Mouse (Mus musculus) lung, embryonic 16.5 days (tissue): ENCODE results near the gene Nr0b2. TPM values are rescaled to one million over a fixed set of nuclear protein-coding genes. Genes with fewer than 3 reads are reported as not detected.
"Not testable (repeated sequence)": the region's sequence is repeated elsewhere in the genome, so short reads cannot be mapped to it uniquely, and the experiment has no call there.

Experiments used
- ATAC-seq: fragments of 200-750 bp; cut with Nextera tagmentation; 2 replicates; pipeline ENCODE4 v1.8.0; 2017; ENCODE audit warnings: low read depth, mild to moderate bottlenecking, moderate library complexity
- H3K27ac ChIP-seq: fragments of 300-500 bp; sonication (generic); 2 replicates; pipeline ENCODE4 v1.5.1; 2014; ENCODE audit warnings: mild to moderate bottlenecking, control low read depth, low read length
- H3K27me3 ChIP-seq: fragments of 300-500 bp; sonication (generic); 2 replicates; pipeline ENCODE4 v1.6.1; 2014; ENCODE audit warnings: low read depth, low read length, mixed read lengths; ENCODE audit not compliant: control insufficient read depth, insufficient read depth
- H3K36me3 ChIP-seq: fragments of 300-500 bp; sonication (generic); 2 replicates; pipeline ENCODE4 v1.6.1; 2014; ENCODE audit warnings: low read length; ENCODE audit not compliant: control insufficient read depth, insufficient read depth
- H3K4me1 ChIP-seq: fragments of 300-500 bp; sonication (generic); replicated peaks from 2 replicates; pipeline ENCODE4 v1.6.1; 2014; ENCODE audit warnings: low read length, mixed read lengths; ENCODE audit not compliant: control insufficient read depth, insufficient read depth
- H3K4me2 ChIP-seq: fragments of 300-500 bp; sonication (generic); 2 replicates; pipeline ENCODE4 v1.6.1; 2014; ENCODE audit warnings: low read depth, low read length, control low read depth
- H3K4me3 ChIP-seq: fragments of 300-500 bp; sonication (generic); 2 replicates; pipeline ENCODE4 v1.5.1; 2014; ENCODE audit warnings: mild to moderate bottlenecking, low read length, control low read depth
- H3K9ac ChIP-seq: fragments of 300-500 bp; sonication (generic); 2 replicates; pipeline ENCODE4 v1.6.1; 2014; ENCODE audit warnings: low read length, control low read depth
- H3K9me3 ChIP-seq: fragments of 300-500 bp; sonication (generic); 2 replicates; pipeline ENCODE4 v1.6.1; 2016; ENCODE audit warnings: low read length; ENCODE audit not compliant: control insufficient read depth
- WGBS: fragments of 180-500 bp; shearing (Covaris S2); extraction: QIAGEN DNeasy Blood & Tissue Kit; methylation state at CpG from one replicate; pipeline ENCODE4 v1.1.7; 2014; 5-methylcytosine and 5-hydroxymethylcytosine counted together
- polyA plus RNA-seq: library from polyadenylated mRNA; unstranded; fragments of >200 nt; fragmentation: Nextera tagmentation; extraction: Ambion mirVana; gene quantifications from 2 replicates; pipeline ENCODE4 v1.2.1, GENCODE M21; 2015

Gene Nr0b2
- polyA plus RNA-seq = 0.57 and 0.62 TPM in 2 replicates

DNA sequence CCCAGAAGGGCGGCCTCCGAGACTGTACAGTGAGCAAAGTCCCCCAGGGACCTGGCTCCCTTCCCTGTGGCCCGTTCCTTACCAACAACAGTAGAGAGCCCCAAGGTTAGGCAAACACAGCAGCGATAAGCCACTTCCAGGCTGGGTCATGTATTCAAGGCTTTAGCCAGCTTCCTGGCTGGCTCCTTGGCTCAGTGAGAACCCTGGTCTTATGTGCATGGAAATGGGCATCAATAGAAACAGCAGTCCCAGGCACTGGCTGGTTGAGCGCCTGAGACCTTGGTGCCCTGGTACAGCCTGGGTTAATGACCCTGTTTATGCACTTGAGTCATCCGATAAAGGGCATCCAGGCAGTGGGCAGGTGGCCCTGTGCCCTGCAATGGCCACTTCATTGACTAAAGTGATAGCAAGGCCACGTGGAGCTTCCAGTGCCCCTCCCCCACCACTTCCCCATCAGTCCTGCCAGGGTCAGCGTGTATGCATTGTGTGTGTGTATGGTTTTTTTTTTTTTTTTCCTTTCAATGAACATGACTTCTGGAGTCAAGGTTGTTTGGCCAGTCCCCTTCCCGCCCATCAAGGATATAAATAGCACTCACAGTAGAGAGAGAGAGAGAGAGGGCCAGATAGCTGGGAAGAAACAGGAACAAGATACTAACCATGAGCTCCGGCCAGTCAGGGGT, at the start of gene Nr0b2:
Nr0b2 (plus strand) TSS at position 609 of the 680 bp plus-strand sequence.
- Histone ChIP-seq H3K4me1 (no peaks in the 10 kb centered on the region), H3K36me3 (no peaks in the 10 kb centered on the region), H3K4me2 (no peak within 1 kb of the TSS), H3K9me3 (no peaks in the 10 kb centered on the region), H3K4me3 (no peak within 1 kb of the TSS), H3K27ac (no peak within 1 kb of the TSS), H3K9ac (no peak within 1 kb of the TSS), H3K27me3 (no peaks in the 10 kb centered on the region; the same call in 1 of the 2 replicates)
- ATAC-seq = no peak
- 46% methylated on average over 10 of the region's 10 CpGs for WGBS

DNA sequence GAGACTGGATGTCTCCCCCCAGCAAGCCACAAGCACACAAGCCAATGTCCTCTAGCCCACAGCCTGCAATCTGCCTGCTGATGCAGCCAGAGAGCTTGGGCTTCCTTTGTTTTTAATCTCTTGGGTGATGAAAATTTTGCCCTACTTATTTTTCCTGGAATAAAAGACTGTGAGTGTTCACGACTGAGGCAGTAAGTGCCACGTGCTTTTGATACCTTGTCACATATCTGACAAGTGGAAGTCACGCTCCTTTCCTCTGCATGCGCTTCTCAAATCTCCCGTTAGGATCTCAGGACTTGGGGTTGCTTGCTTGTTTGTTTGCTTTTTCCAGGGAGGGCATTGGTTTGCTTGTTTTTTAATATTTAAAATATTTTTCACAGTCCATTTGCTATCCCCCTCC, 48.9 kb upstream of the Nr0b2 start:
- WGBS = 35% methylated on average over 5 of the region's 5 CpGs
- no peak for ATAC-seq
- H3K9ac ChIP-seq = no peak overlapping the region
- no peaks in the 10 kb centered on the region for H3K9me3 ChIP-seq
- H3K36me3 ChIP-seq = no peaks in the 10 kb centered on the region
- no peak overlapping the region for H3K4me3 ChIP-seq
- H3K4me1 ChIP-seq = no peaks in the 10 kb centered on the region
- no peak overlapping the region for H3K27ac ChIP-seq
- no peak overlapping the region for H3K4me2 ChIP-seq
- peaks cover 37% of the 10 kb centered on the region for H3K27me3 ChIP-seq

DNA sequence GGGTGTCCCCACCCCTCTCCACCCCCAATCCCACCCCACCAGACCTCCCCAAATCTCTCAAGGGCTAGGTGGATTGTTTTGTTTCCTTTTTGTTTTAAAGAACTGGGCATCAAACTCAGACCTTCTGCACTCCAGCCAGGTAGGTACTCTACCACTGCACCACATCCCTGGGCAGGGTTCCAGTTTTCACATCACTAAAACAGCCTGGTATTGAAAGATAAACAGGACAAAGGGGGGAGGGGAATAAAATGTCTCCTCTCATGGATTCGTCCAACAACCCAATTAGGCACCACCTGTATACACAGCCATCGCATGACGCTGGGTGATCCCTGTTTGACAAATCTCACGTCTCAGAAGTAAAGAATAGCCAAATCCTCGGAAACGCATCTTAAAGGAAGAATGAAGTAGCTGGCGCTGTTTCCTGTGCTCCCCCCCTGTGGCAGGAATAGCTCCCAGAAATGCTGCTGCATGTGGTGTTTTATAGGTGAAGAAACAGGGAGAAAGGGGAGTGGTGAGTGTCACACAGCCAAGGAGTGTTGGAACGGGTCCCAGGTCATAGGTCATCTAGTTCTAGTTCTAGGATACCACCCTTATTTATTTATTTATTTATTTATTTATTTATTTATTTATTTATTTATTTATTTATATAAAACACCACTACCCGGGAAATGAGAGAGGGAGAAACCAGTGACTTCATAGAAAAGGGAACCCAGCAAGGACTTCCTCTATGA, 48.3 kb upstream of the Nr0b2 start:
- no peak overlapping the region for H3K4me3 ChIP-seq
- no peaks in the 10 kb centered on the region for H3K36me3 ChIP-seq
- H3K9ac ChIP-seq = no peak overlapping the region
- ATAC-seq = no peak
- peaks cover 32% of the 10 kb centered on the region for H3K27me3 ChIP-seq
- H3K9me3 ChIP-seq = no peaks in the 10 kb centered on the region
- no peak overlapping the region for H3K27ac ChIP-seq
- no peak overlapping the region for H3K4me2 ChIP-seq
- WGBS = 41% methylated on average over 9 of the region's 9 CpGs
- no peaks in the 10 kb centered on the region for H3K4me1 ChIP-seq

DNA sequence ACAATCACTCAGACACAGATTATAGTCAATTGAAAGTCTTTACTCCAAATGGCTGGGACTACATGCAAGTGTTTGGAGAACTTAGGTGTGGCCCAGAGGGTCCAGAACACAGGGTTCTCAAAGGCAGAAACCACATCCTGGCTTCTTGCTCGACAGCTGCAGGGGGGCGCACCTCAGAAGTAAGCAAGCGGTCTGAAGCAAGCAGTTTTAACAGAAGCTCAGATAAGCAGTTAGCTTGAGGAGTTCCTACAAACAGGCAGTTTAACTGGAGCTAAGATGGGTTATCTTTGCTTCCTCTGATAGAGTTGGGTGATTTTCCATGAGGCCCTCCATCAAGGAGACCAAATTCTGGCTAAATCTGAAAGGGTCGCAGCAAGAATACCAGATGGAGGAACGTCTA, 46.6 kb upstream of the Nr0b2 start:
- no peaks in the 10 kb centered on the region for H3K4me1 ChIP-seq
- WGBS = 63% methylated on average over 5 of the region's 5 CpGs
- H3K4me3 ChIP-seq = no peak overlapping the region
- no peak overlapping the region for H3K9ac ChIP-seq
- peaks cover 16% of the 10 kb centered on the region for H3K27me3 ChIP-seq
- no peaks in the 10 kb centered on the region for H3K9me3 ChIP-seq
- H3K27ac ChIP-seq = no peak overlapping the region
- H3K36me3 ChIP-seq = no peaks in the 10 kb centered on the region
- ATAC-seq = no peak
- no peak overlapping the region for H3K4me2 ChIP-seq

DNA sequence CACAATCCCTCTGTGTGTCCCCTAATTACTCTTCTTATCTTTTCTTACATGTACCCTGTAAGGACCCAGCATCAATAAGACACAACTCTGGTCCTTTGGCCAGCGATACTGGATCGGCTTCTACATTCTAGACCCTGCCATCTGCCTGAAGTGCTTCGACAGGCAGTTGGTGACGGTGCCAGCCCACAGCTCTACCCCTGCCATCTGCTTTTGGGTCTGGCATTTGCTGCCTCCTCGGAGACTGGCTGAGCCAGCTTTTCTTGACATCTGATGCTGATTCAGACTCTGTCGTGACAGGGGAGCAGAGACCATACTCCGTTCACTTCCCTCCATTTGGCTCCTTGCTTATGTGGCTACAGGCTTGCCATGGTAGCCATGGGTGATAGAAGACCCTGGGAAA, 44.2 kb upstream of the Nr0b2 start:
- Histone ChIP-seq H3K9ac (no peak overlapping the region), H3K27me3 (peaks cover 9% of the 10 kb centered on the region), H3K4me1 (no peaks in the 10 kb centered on the region), H3K9me3 (no peaks in the 10 kb centered on the region), H3K4me3 (no peak overlapping the region), H3K27ac (no peak overlapping the region), H3K4me2 (no peak overlapping the region), H3K36me3 (no peaks in the 10 kb centered on the region)
- 68% methylated on average over 7 of the region's 7 CpGs for WGBS
- no peak for ATAC-seq

DNA sequence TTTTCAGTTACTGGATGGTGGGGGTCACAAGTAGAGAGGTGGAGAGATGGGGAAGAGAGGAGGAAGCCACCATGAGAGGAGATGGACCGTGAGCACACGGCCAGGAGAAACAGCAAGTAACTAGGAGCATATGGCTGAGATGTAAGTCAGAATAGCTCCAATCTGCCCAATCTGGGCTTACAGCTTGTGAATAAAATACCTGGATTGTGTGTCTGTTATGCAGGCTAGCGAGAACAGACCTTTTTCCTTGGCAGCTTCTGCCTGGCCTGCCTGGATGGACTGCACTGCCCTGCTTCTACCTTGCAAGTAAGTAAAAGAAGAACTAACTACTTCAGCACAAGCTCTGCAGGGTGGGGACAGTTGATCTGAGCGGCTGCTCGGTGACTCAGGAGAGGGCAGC, 42.1 kb upstream of the Nr0b2 start:
- Histone ChIP-seq H3K4me1 (no peaks in the 10 kb centered on the region), H3K36me3 (no peaks in the 10 kb centered on the region), H3K9me3 (no peaks in the 10 kb centered on the region), H3K4me2 (no peak overlapping the region), H3K4me3 (no peak overlapping the region), H3K27ac (no peak overlapping the region), H3K27me3 (peaks cover 4% of the 10 kb centered on the region), H3K9ac (no peak overlapping the region)
- 69% methylated on average over 5 of the region's 5 CpGs for WGBS
- ATAC-seq = no peak

DNA sequence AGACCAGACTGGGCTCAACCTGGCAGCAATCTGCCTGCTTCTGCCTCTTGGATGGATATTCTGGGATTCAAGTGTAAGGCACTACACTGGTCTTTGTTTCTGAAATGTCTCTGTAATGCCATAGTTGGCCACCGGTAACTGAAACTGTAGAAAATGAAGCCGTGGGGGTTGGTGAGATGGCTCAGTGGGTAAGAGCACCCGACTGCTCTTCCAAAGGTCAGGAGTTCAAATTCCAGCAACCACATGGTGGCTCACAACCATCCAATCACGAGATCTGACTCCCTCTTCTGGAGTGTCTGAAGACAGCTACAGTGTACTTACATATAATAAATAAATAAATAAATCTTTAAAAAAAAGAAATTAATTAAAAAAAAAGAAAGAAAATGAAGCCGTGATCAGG, 40.7 kb upstream of the Nr0b2 start:
- H3K9ac ChIP-seq, ATAC-seq: not testable (repeated sequence)
- WGBS = 51% methylated on average over 4 of the region's 5 CpGs

DNA sequence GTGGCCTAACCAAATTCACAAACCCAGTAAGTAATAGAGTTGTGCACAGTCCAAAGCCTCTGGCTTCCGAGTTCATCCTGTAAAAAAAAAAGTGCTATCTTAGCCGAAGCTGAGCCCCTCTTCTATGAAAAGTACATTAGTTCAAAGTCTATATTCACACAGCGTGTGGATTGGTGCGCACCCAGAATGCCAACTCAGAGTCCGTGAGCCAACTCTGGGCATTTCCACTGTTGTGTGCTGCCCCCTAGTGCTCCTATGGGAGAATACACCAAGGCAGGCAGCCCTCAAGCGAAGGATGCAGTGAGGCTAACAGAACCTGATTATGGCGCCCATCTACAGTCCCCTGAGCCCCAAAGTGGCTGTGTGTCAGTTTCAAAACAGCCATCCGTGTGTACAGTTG, 40.2 kb upstream of the Nr0b2 start:
- Histone ChIP-seq H3K9me3 (no peaks in the 10 kb centered on the region), H3K4me2 (no peak overlapping the region), H3K9ac (no peak overlapping the region), H3K4me3 (no peak overlapping the region), H3K27ac (no peak overlapping the region), H3K4me1 (no peaks in the 10 kb centered on the region), H3K27me3 (no peaks in the 10 kb centered on the region; the same call in 1 of the 2 replicates), H3K36me3 (no peaks in the 10 kb centered on the region)
- peak; percentile 74 for ATAC-seq
- WGBS = 8% methylated on average over 8 of the region's 8 CpGs

More for the DNA sequence above, 40.7 kb upstream of the Nr0b2 start:
- not testable (repeated sequence) for H3K36me3 ChIP-seq, H3K4me1 ChIP-seq, H3K4me2 ChIP-seq, H3K9me3 ChIP-seq, H3K27me3 ChIP-seq, H3K4me3 ChIP-seq, H3K27ac ChIP-seq

DNA sequence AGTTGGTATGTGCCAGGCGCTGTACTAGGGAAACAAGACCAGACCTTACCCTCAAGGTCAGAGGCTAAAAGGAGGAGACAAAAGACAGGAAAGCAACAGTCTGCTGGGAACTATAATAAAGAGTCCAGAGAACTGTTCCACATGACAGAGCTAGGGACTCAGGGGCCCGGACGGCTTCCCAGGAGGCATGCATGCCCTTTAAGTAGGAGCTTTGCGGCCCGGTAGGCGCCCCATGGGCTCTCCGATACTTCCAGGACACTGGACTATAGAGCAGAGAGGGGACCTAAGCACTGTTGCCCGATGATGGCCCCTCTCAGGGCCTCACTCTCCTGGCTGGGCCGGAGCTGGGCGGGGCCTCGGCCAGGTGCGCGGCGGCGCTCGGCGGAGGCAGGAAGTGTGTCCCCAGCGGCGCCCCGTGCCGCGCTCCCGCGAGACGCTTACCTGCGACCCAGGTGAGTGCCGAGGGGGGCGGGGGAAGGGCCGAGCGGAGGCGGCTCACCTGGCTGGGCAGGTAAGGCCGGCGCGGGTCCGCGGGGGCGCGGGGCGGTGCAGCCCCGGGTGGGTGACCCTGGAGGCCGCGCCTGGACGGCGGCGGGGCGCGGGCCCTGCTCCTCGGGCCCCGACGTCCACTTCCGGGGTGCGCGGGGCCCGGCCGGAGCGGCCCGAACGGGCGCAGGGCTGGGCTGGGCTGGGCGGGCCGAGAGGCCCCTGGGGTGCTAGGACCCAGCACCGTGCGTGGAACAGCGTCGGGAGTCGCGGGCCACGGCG, 34.4 kb upstream of the Nr0b2 start, which contains the start of gene Kdf1:
Kdf1 (plus strand) TSS at position 363 of the 768 bp plus-strand sequence.
- H3K9me3 ChIP-seq = no peaks in the 10 kb centered on the region
- peaks cover 5% of the 10 kb centered on the region for H3K4me1 ChIP-seq
- peak within 1 kb of the TSS; percentile 63 for H3K4me3 ChIP-seq
- peak within 1 kb of the TSS; percentile 73 for H3K9ac ChIP-seq
- WGBS = 2% methylated on average over 46 of the region's 69 CpGs
- peak; percentile 94 for ATAC-seq
- peaks cover 22% of the 10 kb centered on the region for H3K27me3 ChIP-seq
- H3K27ac ChIP-seq = peak within 1 kb of the TSS; percentile 54; the same call in 1 of the 2 replicates
- no peaks in the 10 kb centered on the region for H3K36me3 ChIP-seq
- H3K4me2 ChIP-seq = peak within 1 kb of the TSS; percentile 51
